Mouse (Mus musculus): ENCODE measurements at regions not wholly inside any gene's neighbourhood (a gene's known extent, or its start where the extent isn't known, plus 50 kb on each side); places are given as distances from the start of the nearest gene placed in this dataset. TPM values are rescaled to one million over a fixed set of nuclear protein-coding genes. Genes with fewer than 3 reads are reported as not detected.

Small RNA genes lying in the stretch of these regions (microRNA-seq; reads per million reads assigned to microRNA genes)
- not detected for gene Gm24369
